Mouse (Mus musculus): ENCODE data around the gene Krt80. TPM values are rescaled to one million over a fixed set of nuclear protein-coding genes. Genes with fewer than 3 reads are reported as not detected.
A peak's percentile ranks its signal among the peaks of the same experiment; 100 is the strongest.
"Not testable (repeated sequence)": the region's sequence is repeated elsewhere in the genome, so short reads cannot be mapped to it uniquely, and the experiment has no call there.

Krt80 gene
- polyA plus RNA-seq, 1 experiment from 2014 or later: 33.5 TPM

GRCm38 (mm10) chr15:101336474-101337174 is 33.3 kb downstream of the Krt80 start:
- peak; percentile 61 for ATAC-seq (ENCODE audit: insufficient number of reproducible peaks, low FRiP score, low TSS enrichment, low read depth)
- Histone ChIP-seq H3K36me3 (no peaks in the 10 kb centered on the region), H3K4me3 (replicated peaks) (no peak overlapping the region), H3K4me2 (replicated peaks) (0 out of 2 replicates have a peak overlapping the region, but pooled peaks have one; percentile 8), H3K9ac (no peak overlapping the region), H3K27me3 (no peaks in the 10 kb centered on the region), H3K4me1 (peaks cover 35% of the 10 kb centered on the region), H3K9me3 (replicated peaks) (no peaks in the 10 kb centered on the region), H3K27ac (replicated peaks) (peak overlapping the region; percentile 80)
- WGBS: 30% methylated on average over 24 of the region's 24 CpGs

DNA sequence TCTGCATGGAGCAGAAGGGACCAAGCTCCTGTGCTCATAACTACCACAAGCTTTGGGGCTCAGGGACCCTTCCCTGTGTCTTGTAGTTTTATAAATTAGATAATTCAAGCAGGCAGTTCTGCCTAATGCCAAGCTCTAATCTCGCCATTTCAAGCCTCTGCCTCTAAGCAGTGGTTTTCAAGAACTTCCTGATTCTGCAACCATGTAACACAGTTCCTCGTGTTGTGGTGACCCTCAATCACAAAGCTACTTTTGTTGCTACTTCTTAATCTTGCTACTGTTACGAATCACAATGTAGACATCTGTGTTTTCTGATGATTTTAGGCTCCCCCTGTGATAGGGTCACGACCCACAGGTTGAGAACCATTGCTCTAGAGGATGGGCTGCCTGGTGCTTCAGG is 36.3 kb downstream of the Krt80 start:
- Histone ChIP-seq H3K9me3 (replicated peaks) (no peaks in the 10 kb centered on the region), H3K27ac (replicated peaks) (peak overlapping the region; percentile 83), H3K4me1 (peaks cover 48% of the 10 kb centered on the region), H3K27me3 (no peaks in the 10 kb centered on the region), H3K4me2 (replicated peaks) (no peak overlapping the region), H3K36me3 (no peaks in the 10 kb centered on the region), H3K4me3 (replicated peaks) (no peak overlapping the region), H3K9ac (no peak overlapping the region)
- 46% methylated on average over 4 of the region's 4 CpGs for WGBS
- ATAC-seq (ENCODE audit: insufficient number of reproducible peaks, low FRiP score, low TSS enrichment, low read depth): no peak

- Histone ChIP-seq H3K4me2 (replicated peaks) (no peak overlapping the region), H3K9me3 (replicated peaks) (no peaks in the 10 kb centered on the region), H3K36me3 (no peaks in the 10 kb centered on the region), H3K27ac (replicated peaks) (peak overlapping the region; percentile 83), H3K4me3 (replicated peaks) (no peak overlapping the region), H3K27me3 (no peaks in the 10 kb centered on the region), H3K9ac (no peak overlapping the region), H3K4me1 (peaks cover 44% of the 10 kb centered on the region)
- 8% methylated on average over 1 of the region's 1 CpGs for WGBS
- ATAC-seq (ENCODE audit: insufficient number of reproducible peaks, low FRiP score, low TSS enrichment, low read depth): no peak
Observed at GRCm38 (mm10) chr15:101333165-101333564, 36.8 kb downstream of the Krt80 start.

DNA sequence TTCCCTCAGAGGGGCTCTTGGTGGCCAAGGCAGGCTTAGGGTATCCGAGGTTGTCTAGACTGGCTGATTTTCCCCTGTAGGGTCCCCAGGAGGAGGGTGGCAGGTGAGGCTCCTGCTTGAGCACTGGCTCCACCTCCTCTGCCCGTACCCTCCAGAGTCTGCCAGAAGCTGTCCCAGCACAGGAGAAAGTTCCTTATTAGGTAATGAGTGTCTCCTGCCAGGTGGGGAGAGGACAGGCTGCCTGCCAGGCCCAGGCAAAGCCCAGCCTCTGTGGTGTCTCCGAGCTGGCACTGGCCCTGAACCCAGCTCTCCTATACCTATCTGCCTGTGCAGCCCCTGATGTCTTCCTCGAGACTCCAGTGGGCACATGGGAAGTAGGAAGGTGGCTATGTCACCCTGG is 37.6 kb downstream of the Krt80 start:
- no peaks in the 10 kb centered on the region for H3K27me3 ChIP-seq
- peak overlapping the region; percentile 83 for H3K27ac ChIP-seq (replicated peaks)
- H3K36me3 ChIP-seq: no peaks in the 10 kb centered on the region
- ATAC-seq (ENCODE audit: insufficient number of reproducible peaks, low FRiP score, low TSS enrichment, low read depth): no peak
- H3K9ac ChIP-seq: no peak overlapping the region
- H3K4me1 ChIP-seq: peaks cover 41% of the 10 kb centered on the region
- 51% methylated on average over 4 of the region's 4 CpGs for WGBS
- no peak overlapping the region for H3K4me2 ChIP-seq (replicated peaks)
- H3K4me3 ChIP-seq (replicated peaks): no peak overlapping the region
- no peaks in the 10 kb centered on the region for H3K9me3 ChIP-seq (replicated peaks)

DNA sequence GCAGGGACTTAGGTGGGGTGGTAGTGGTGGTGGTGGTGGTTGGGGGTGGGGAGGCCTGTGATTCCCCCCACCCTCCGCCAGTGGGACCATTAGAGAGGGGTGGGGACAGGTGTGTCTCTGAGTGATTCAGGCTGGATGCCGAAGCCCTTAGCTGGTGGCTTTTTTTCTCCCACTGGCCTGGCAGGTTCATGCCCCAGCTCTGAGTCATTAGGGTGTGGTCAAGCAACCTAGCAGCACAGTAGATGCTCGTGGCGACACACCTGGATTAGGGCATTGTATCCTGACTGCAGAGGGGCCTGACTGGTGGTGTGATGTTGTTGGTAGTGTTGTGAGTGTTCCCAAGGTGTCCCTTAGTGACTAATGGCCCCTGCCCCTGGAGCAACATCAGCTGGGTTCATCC is 38.9 kb downstream of the Krt80 start:
- Histone ChIP-seq H3K36me3 (no peaks in the 10 kb centered on the region), H3K27ac (replicated peaks) (peak overlapping the region; percentile 83), H3K4me3 (replicated peaks) (no peak overlapping the region), H3K4me1 (peaks cover 37% of the 10 kb centered on the region), H3K9me3 (replicated peaks) (no peaks in the 10 kb centered on the region), H3K9ac (no peak overlapping the region), H3K27me3 (no peaks in the 10 kb centered on the region), H3K4me2 (replicated peaks) (no peak overlapping the region)
- no peak for ATAC-seq (ENCODE audit: insufficient number of reproducible peaks, low FRiP score, low TSS enrichment, low read depth)
- 51% methylated on average over 4 of the region's 4 CpGs for WGBS

DNA sequence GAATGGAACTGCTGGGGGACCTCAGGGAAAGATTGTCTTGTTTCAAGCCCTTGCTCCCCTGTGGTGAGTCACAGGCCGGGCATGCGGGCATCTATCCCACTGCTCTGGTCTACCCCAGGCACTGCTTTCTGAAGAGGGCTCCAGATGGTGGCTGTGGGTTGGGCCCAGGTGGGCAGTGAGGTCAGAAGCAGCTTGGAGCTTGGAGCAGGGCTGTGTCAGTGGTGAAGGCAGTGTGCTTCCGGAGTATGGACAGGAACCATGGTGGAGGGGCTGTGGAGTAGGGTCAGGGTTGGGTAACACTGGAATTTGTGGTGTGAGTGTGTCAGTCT is 40.4 kb downstream of the Krt80 start:
- Histone ChIP-seq H3K4me3 (replicated peaks) (no peak overlapping the region), H3K9me3 (replicated peaks) (no peaks in the 10 kb centered on the region), H3K9ac (no peak overlapping the region), H3K27me3 (no peaks in the 10 kb centered on the region), H3K4me1 (peaks cover 36% of the 10 kb centered on the region), H3K36me3 (no peaks in the 10 kb centered on the region), H3K27ac (replicated peaks) (peak overlapping the region; percentile 65; the same call in 1 of the 2 replicates), H3K4me2 (replicated peaks) (no peak overlapping the region)
- no peak for ATAC-seq (ENCODE audit: insufficient number of reproducible peaks, low FRiP score, low TSS enrichment, low read depth)
- 83% methylated on average over 3 of the region's 3 CpGs for WGBS

GRCm38 (mm10) chr15:101328876-101329563 is 40.9 kb downstream of the Krt80 start:
- H3K4me3 ChIP-seq (replicated peaks): no peak overlapping the region
- no peaks in the 10 kb centered on the region for H3K36me3 ChIP-seq
- H3K9me3 ChIP-seq (replicated peaks): no peaks in the 10 kb centered on the region
- H3K27ac ChIP-seq (replicated peaks): peak overlapping the region; percentile 65; the same call in 1 of the 2 replicates
- H3K4me2 ChIP-seq (replicated peaks): no peak overlapping the region
- H3K4me1 ChIP-seq: peaks cover 36% of the 10 kb centered on the region
- H3K9ac ChIP-seq: no peak overlapping the region
- 62% methylated on average over 3 of the region's 3 CpGs for WGBS
- no peak for ATAC-seq (ENCODE audit: insufficient number of reproducible peaks, low FRiP score, low TSS enrichment, low read depth)
- no peaks in the 10 kb centered on the region for H3K27me3 ChIP-seq

DNA sequence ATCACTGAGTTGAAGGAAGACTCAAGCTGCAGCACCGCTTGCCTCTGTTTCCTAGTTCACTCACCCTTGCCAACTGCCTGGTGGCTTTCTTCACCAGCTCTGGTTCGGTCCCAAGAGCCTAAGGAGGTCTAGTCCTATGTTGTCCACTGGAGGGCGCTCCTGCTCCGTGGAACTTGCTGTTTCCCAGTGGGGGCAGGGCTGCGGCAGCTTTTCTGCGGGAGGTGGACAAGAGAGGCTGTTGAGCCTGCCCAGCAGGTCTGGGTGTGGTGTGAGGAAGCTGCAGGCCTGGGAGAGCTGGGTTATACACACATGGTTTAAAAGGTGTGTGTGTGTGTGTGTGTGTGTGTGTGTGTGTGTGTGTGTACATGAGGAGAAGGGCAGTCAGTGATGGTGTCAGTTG is 42.7 kb downstream of the Krt80 start:
- 4% methylated on average over 6 of the region's 6 CpGs for WGBS
- Histone ChIP-seq H3K27ac (replicated peaks) (peak overlapping the region; percentile 51; the same call in 1 of the 2 replicates), H3K27me3 (no peaks in the 10 kb centered on the region), H3K9me3 (replicated peaks) (no peaks in the 10 kb centered on the region), H3K4me3 (replicated peaks) (no peak overlapping the region), H3K4me2 (replicated peaks) (no peak overlapping the region), H3K9ac (no peak overlapping the region), H3K36me3 (no peaks in the 10 kb centered on the region), H3K4me1 (peaks cover 28% of the 10 kb centered on the region)
- peak; percentile 41; the same call in 1 of the 2 replicates for ATAC-seq (ENCODE audit: insufficient number of reproducible peaks, low FRiP score, low TSS enrichment, low read depth)

- ATAC-seq (ENCODE audit: insufficient number of reproducible peaks, low FRiP score, low TSS enrichment, low read depth): no peak
- H3K27ac ChIP-seq (replicated peaks): 0 out of 2 replicates have a peak overlapping the region, but pooled peaks have one; percentile 51
Observed at GRCm38 (mm10) chr15:101325991-101326534, 43.9 kb downstream of the Krt80 start.

DNA sequence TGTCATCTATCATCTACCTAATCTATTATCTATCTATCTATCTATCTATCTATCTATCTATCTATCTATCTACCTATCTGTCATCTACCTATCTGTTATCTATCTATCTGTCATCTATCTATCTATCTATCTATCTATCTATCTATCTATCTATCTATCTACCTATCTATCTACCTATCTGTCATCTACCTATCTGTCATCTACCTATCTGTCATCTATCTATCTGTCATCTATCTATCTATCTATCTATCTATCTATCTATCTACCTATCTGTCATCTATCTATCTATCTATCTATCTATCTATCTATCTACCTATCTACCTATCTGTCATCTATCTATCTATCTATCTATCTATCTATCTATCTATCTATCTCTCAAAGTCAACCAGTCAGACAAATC is 45.6 kb downstream of the Krt80 start:
- not testable (repeated sequence) for H3K36me3 ChIP-seq; H3K9me3 ChIP-seq (replicated peaks); H3K27ac ChIP-seq (replicated peaks); H3K27me3 ChIP-seq; H3K9ac ChIP-seq; ATAC-seq (ENCODE audit: insufficient number of reproducible peaks, low FRiP score, low TSS enrichment, low read depth); H3K4me3 ChIP-seq (replicated peaks); H3K4me2 ChIP-seq (replicated peaks)
- H3K4me1 ChIP-seq: peaks cover 17% of the 10 kb centered on the region

More at GRCm38 (mm10) chr15:101325991-101326534, 43.9 kb downstream of the Krt80 start:
- H3K36me3 ChIP-seq: no peaks in the 10 kb centered on the region
- H3K4me2 ChIP-seq (replicated peaks): no peak overlapping the region
- H3K4me3 ChIP-seq (replicated peaks): no peak overlapping the region
- no peak overlapping the region for H3K9ac ChIP-seq
- peaks cover 23% of the 10 kb centered on the region for H3K4me1 ChIP-seq
- 35% methylated on average over 10 of the region's 10 CpGs for WGBS
- no peaks in the 10 kb centered on the region for H3K27me3 ChIP-seq
- H3K9me3 ChIP-seq (replicated peaks): no peaks in the 10 kb centered on the region

DNA sequence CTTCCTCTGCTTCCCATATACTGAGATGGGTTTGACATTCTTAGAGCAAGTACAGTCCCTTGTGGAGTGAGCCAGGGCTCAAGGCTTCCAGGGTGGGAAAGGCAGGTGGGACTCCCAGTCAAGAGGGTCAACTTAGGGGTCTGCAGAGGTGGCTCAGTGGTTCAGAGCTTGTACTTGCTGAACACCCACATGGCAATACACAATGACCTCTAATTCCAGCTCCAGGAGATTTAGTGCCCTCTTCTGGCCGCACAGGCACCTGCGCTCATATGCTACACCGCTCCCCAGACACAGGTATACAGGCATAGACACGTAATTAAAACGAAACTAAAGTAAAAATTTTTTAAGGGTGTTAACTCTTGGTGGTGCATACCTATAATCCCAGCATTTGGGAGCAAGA is 46.5 kb downstream of the Krt80 start:
- H3K36me3 ChIP-seq: no peaks in the 10 kb centered on the region

More for the DNA sequence above, 46.5 kb downstream of the Krt80 start:
- peaks cover 12% of the 10 kb centered on the region for H3K4me1 ChIP-seq
- 84% methylated on average over 5 of the region's 5 CpGs for WGBS
- no peak overlapping the region for H3K4me2 ChIP-seq (replicated peaks)
- no peaks in the 10 kb centered on the region for H3K27me3 ChIP-seq
- no peak for ATAC-seq (ENCODE audit: insufficient number of reproducible peaks, low FRiP score, low TSS enrichment, low read depth)
- no peaks in the 10 kb centered on the region for H3K9me3 ChIP-seq (replicated peaks)
- H3K9ac ChIP-seq: no peak overlapping the region
- H3K27ac ChIP-seq (replicated peaks): no peak overlapping the region
- H3K4me3 ChIP-seq (replicated peaks): no peak overlapping the region

Data from embryonic facial prominence, embryonic 15.5 days (tissue).